Mouse (Mus musculus) neural tube, embryonic 15.5 days (tissue): ENCODE measurements around the gene Sec61a1. TPM values are rescaled to one million over a fixed set of nuclear protein-coding genes. Genes with fewer than 3 reads are reported as not detected.

Experiments
- ATAC-seq: fragments of 200-750 bp; cut with Nextera tagmentation; 2 replicates; pipeline ENCODE4 v1.8.0; 2017; ENCODE audit warnings: mild to moderate bottlenecking, moderate TSS enrichment, moderate library complexity; ENCODE audit not compliant: low FRiP score
- H3K27ac ChIP-seq: fragments of 300-500 bp; sonication (generic); replicated peaks from 2 replicates; pipeline ENCODE4 v1.5.1; 2015; ENCODE audit warnings: mild to moderate bottlenecking, inconsistent platforms
- H3K27me3 ChIP-seq: fragments of 300-500 bp; sonication (generic); replicated peaks from 2 replicates; pipeline ENCODE4 v1.6.1; 2015; ENCODE audit warnings: inconsistent platforms
- H3K36me3 ChIP-seq: fragments of 300-500 bp; sonication (generic); 2 replicates; pipeline ENCODE4 v1.6.1; 2015; ENCODE audit warnings: inconsistent platforms
- H3K4me1 ChIP-seq: fragments of 300-500 bp; sonication (generic); 2 replicates; pipeline ENCODE4 v1.6.1; 2015; ENCODE audit warnings: inconsistent platforms
- H3K4me2 ChIP-seq: fragments of 300-500 bp; sonication (generic); 2 replicates; pipeline ENCODE4 v1.6.1; 2015; ENCODE audit warnings: inconsistent platforms, mild to moderate bottlenecking, moderate library complexity
- H3K4me3 ChIP-seq: fragments of 300-500 bp; sonication (generic); replicated peaks from 2 replicates; pipeline ENCODE4 v1.5.1; 2015; ENCODE audit warnings: mild to moderate bottlenecking, inconsistent platforms
- H3K9ac ChIP-seq: fragments of 300-500 bp; sonication (generic); replicated peaks from 2 replicates; pipeline ENCODE4 v1.6.1; 2015; ENCODE audit warnings: mild to moderate bottlenecking, inconsistent platforms
- H3K9me3 ChIP-seq: fragments of 300-500 bp; sonication (generic); replicated peaks from 2 replicates; pipeline ENCODE4 v1.6.1; 2016; ENCODE audit warnings: inconsistent platforms
- WGBS: fragments of 180-500 bp; shearing (Covaris S2); methylation state at CpG from one replicate; pipeline ENCODE4 v1.1.7; 2015; ENCODE audit warnings: mixed read lengths; 5-methylcytosine and 5-hydroxymethylcytosine counted together
- polyA plus RNA-seq: library from polyadenylated mRNA; unstranded; fragments of >200 nt; fragmentation: Nextera tagmentation; extraction: Ambion mirVana; gene quantifications from 2 replicates; pipeline ENCODE4 v1.2.1, GENCODE M21; 2015

Sec61a1 gene
- polyA plus RNA-seq, 1 experiment from 2014 or later, result 138 TPM

GRCm38 (mm10) chr6:88544644-88545396 lies 26.1 kb upstream of the Sec61a1 start:
- Histone ChIP-seq H3K27me3 (peaks cover 8% of the 10 kb centered on the region), H3K27ac (no peak overlapping the region), H3K4me3 (no peak overlapping the region), H3K4me1 (peaks cover 5% of the 10 kb centered on the region; the same call in 1 of the 2 replicates), H3K9ac (no peak overlapping the region), H3K9me3 (no peaks in the 10 kb centered on the region), H3K4me2 (no peak overlapping the region), H3K36me3 (no peaks in the 10 kb centered on the region)
- 32% methylated on average over 11 of the region's 11 CpGs for WGBS
- no peak for ATAC-seq

GRCm38 (mm10) chr6:88544241-88544640 lies 25.5 kb upstream of the Sec61a1 start:
- H3K9ac ChIP-seq, result no peak overlapping the region
- 87% methylated on average over 3 of the region's 3 CpGs for WGBS
- peaks cover 8% of the 10 kb centered on the region for H3K27me3 ChIP-seq
- H3K4me1 ChIP-seq, result peaks cover 5% of the 10 kb centered on the region; the same call in 1 of the 2 replicates
- no peak overlapping the region for H3K4me2 ChIP-seq
- H3K27ac ChIP-seq, result no peak overlapping the region
- no peak overlapping the region for H3K4me3 ChIP-seq
- no peaks in the 10 kb centered on the region for H3K36me3 ChIP-seq
- no peaks in the 10 kb centered on the region for H3K9me3 ChIP-seq
- no peak for ATAC-seq

GRCm38 (mm10) chr6:88540093-88540755 lies 21.5 kb upstream of the Sec61a1 start:
- ATAC-seq, result no peak
- no peaks in the 10 kb centered on the region for H3K36me3 ChIP-seq
- H3K9me3 ChIP-seq, result no peaks in the 10 kb centered on the region
- H3K4me3 ChIP-seq, result no peak overlapping the region
- no peak overlapping the region for H3K4me2 ChIP-seq
- no peak overlapping the region for H3K27ac ChIP-seq
- 60% methylated on average over 2 of the region's 2 CpGs for WGBS
- H3K9ac ChIP-seq, result no peak overlapping the region
- no peaks in the 10 kb centered on the region for H3K27me3 ChIP-seq
- peaks cover 3% of the 10 kb centered on the region; the same call in 1 of the 2 replicates for H3K4me1 ChIP-seq

GRCm38 (mm10) chr6:88530306-88530705 lies 11.6 kb upstream of the Sec61a1 start:
- Histone ChIP-seq H3K27me3 (no peaks in the 10 kb centered on the region), H3K4me2 (no peak overlapping the region), H3K4me1 (no peaks in the 10 kb centered on the region), H3K4me3 (no peak overlapping the region), H3K9me3 (no peaks in the 10 kb centered on the region), H3K36me3 (no peaks in the 10 kb centered on the region), H3K27ac (no peak overlapping the region), H3K9ac (no peak overlapping the region)
- no peak for ATAC-seq

GRCm38 (mm10) chr6:88524056-88524455 lies 5.4 kb upstream of the Sec61a1 start:
- Histone ChIP-seq H3K27ac (no peak overlapping the region), H3K4me2 (no peak overlapping the region), H3K4me1 (peaks cover 9% of the 10 kb centered on the region), H3K9ac (no peak overlapping the region), H3K36me3 (no peaks in the 10 kb centered on the region), H3K27me3 (no peaks in the 10 kb centered on the region), H3K4me3 (no peak overlapping the region), H3K9me3 (no peaks in the 10 kb centered on the region)
- no peak for ATAC-seq
- WGBS, result 82% methylated on average over 4 of the region's 4 CpGs

- Histone ChIP-seq H3K4me2 (no peak overlapping the region), H3K36me3 (no peaks in the 10 kb centered on the region), H3K4me3 (no peak overlapping the region), H3K9ac (no peak overlapping the region), H3K27me3 (no peaks in the 10 kb centered on the region), H3K4me1 (peaks cover 9% of the 10 kb centered on the region), H3K27ac (no peak overlapping the region), H3K9me3 (no peaks in the 10 kb centered on the region)
- 87% methylated on average over 3 of the region's 3 CpGs for WGBS
- no peak for ATAC-seq
These were observed 4.7 kb upstream of the Sec61a1 start for GRCm38 (mm10) chr6:88523451-88523850.

- Histone ChIP-seq H3K27ac (no peak overlapping the region), H3K4me2 (no peak overlapping the region), H3K4me1 (peaks cover 9% of the 10 kb centered on the region), H3K36me3 (no peaks in the 10 kb centered on the region), H3K27me3 (no peaks in the 10 kb centered on the region), H3K4me3 (no peak overlapping the region), H3K9ac (no peak overlapping the region), H3K9me3 (no peaks in the 10 kb centered on the region)
- WGBS, result 80% methylated on average over 3 of the region's 3 CpGs
- no peak for ATAC-seq
These were observed 4.3 kb upstream of the Sec61a1 start for GRCm38 (mm10) chr6:88523043-88523442.

GRCm38 (mm10) chr6:88522606-88523005 lies 3.9 kb upstream of the Sec61a1 start:
- ATAC-seq, result no peak
- WGBS, result 83% methylated on average over 3 of the region's 3 CpGs
- H3K27ac ChIP-seq, result no peak overlapping the region

GRCm38 (mm10) chr6:88521821-88522220 lies 3.1 kb upstream of the Sec61a1 start:
- Histone ChIP-seq H3K4me2 (no peak overlapping the region), H3K4me3 (no peak overlapping the region), H3K27ac (no peak overlapping the region), H3K9ac (no peak overlapping the region), H3K9me3 (no peaks in the 10 kb centered on the region), H3K36me3 (no peaks in the 10 kb centered on the region), H3K27me3 (no peaks in the 10 kb centered on the region), H3K4me1 (peaks cover 22% of the 10 kb centered on the region)
- no peak for ATAC-seq
- WGBS, result 90% methylated on average over 7 of the region's 7 CpGs

More at GRCm38 (mm10) chr6:88522606-88523005, 3.9 kb upstream of the Sec61a1 start:
- H3K9me3 ChIP-seq, result no peaks in the 10 kb centered on the region
- no peaks in the 10 kb centered on the region for H3K27me3 ChIP-seq
- no peak overlapping the region for H3K4me3 ChIP-seq
- H3K36me3 ChIP-seq, result no peaks in the 10 kb centered on the region
- H3K9ac ChIP-seq, result no peak overlapping the region
- no peak overlapping the region for H3K4me2 ChIP-seq
- peaks cover 14% of the 10 kb centered on the region for H3K4me1 ChIP-seq

GRCm38 (mm10) chr6:88517701-88518403 lies 853 bp downstream of the Sec61a1 start:
- ATAC-seq, result no peak
- Histone ChIP-seq H3K4me3 (peak overlapping the region; percentile 91), H3K27me3 (no peaks in the 10 kb centered on the region), H3K27ac (peak overlapping the region; percentile 89), H3K4me2 (peak overlapping the region; percentile 83), H3K36me3 (peaks cover 31% of the 10 kb centered on the region), H3K4me1 (peaks cover 33% of the 10 kb centered on the region), H3K9me3 (no peaks in the 10 kb centered on the region), H3K9ac (peak overlapping the region; percentile 86)
- WGBS, result 13% methylated on average over 18 of the region's 18 CpGs

GRCm38 (mm10) chr6:88516667-88517066 lies 2.0 kb downstream of the Sec61a1 start:
- H3K27me3 ChIP-seq, result no peaks in the 10 kb centered on the region
- peaks cover 33% of the 10 kb centered on the region for H3K4me1 ChIP-seq
- no peak overlapping the region for H3K27ac ChIP-seq
- ATAC-seq, result no peak
- H3K36me3 ChIP-seq, result peaks cover 43% of the 10 kb centered on the region
- peak overlapping the region; percentile 83 for H3K4me2 ChIP-seq
- no peaks in the 10 kb centered on the region for H3K9me3 ChIP-seq
- H3K4me3 ChIP-seq, result 0 out of 2 replicates have a peak overlapping the region, but pooled peaks have one; percentile 17
- H3K9ac ChIP-seq, result 0 out of 2 replicates have a peak overlapping the region, but pooled peaks have one; percentile 26
- WGBS, result 81% methylated on average over 5 of the region's 5 CpGs
